Mouse (Mus musculus): ENCODE data around the gene Atp2b4. TPM values are rescaled to one million over a fixed set of nuclear protein-coding genes. Genes with fewer than 3 reads are reported as not detected.

The Atp2b4 gene
- total RNA-seq (2014; fragmentation: Nextera tagmentation): 274 and 278 TPM in 2 replicates
- 32.2 and 34.0 TPM in 2 replicates for total RNA-seq (2017)
- polyA plus RNA-seq (2012): 69.4 and 85.7 TPM in 2 replicates

- ATAC-seq (ENCODE audit: extremely low read depth, insufficient number of reproducible peaks, low FRiP score, poor library complexity, severe bottlenecking): peak; percentile 66
- peak within 1 kb of the TSS; percentile 78 for H3K4me3 ChIP-seq (ENCODE audit: low read depth, low read length)
- H3K27me3 ChIP-seq (ENCODE audit: insufficient read depth, low read length): no peaks in the 10 kb centered on the region
- TF ChIP-seq GATA2 (IDR thresholded peaks at IDR 0.05; ENCODE audit: borderline replicate concordance, low read depth, low read length) (no peak), TAL1 (conservative IDR thresholded peaks at IDR 0.05; ENCODE audit: low read depth, low read length) (no peak), GATA1 (IDR thresholded peaks at IDR 0.05; ENCODE audit: borderline replicate concordance, low read length) (no peak), POLR2AphosphoS5 (IDR thresholded peaks at IDR 0.05; ENCODE audit: insufficient replicate concordance, low read depth, low read length) (no peak)
- no peaks in the 10 kb centered on the region for H3K9me3 ChIP-seq (replicated peaks)
- peaks cover 92% of the 10 kb centered on the region for H3K4me1 ChIP-seq (ENCODE audit: insufficient read depth, low read depth, low read length)
- H3K36me3 ChIP-seq (replicated peaks): peaks cover 13% of the 10 kb centered on the region
- DNase-seq (ENCODE audit: low spot score): peak; percentile 97
Observed at GRCm38 (mm10) chr1:133800948-133801393, at the start of gene Atp2b4. Gene Atp2b4, minus strand, starts transcription at chr1:133801041.

- H3K4me3 ChIP-seq (ENCODE audit: low read depth, low read length): no peak overlapping the region
- H3K9me3 ChIP-seq (replicated peaks): peaks cover 4% of the 10 kb centered on the region
- ATAC-seq (ENCODE audit: extremely low read depth, insufficient number of reproducible peaks, low FRiP score, poor library complexity, severe bottlenecking): no peak
- peaks cover 38% of the 10 kb centered on the region for H3K27me3 ChIP-seq (ENCODE audit: insufficient read depth, low read length)
- TF ChIP-seq GATA1 (IDR thresholded peaks at IDR 0.05; ENCODE audit: borderline replicate concordance, low read length): no peak
- no peak for TF ChIP-seq GATA2 (IDR thresholded peaks at IDR 0.05; ENCODE audit: borderline replicate concordance, low read depth, low read length)
- TF ChIP-seq TAL1 (conservative IDR thresholded peaks at IDR 0.05; ENCODE audit: low read depth, low read length): no peak
- TF ChIP-seq CTCF (IDR thresholded peaks at IDR 0.05; ENCODE audit: low read depth, low read length): no peak
- TF ChIP-seq POLR2AphosphoS5 (IDR thresholded peaks at IDR 0.05; ENCODE audit: insufficient replicate concordance, low read depth, low read length): no peak
- no peak for DNase-seq (ENCODE audit: low spot score)
- H3K36me3 ChIP-seq (replicated peaks): no peaks in the 10 kb centered on the region
- peaks cover 52% of the 10 kb centered on the region for H3K4me1 ChIP-seq (ENCODE audit: insufficient read depth, low read depth, low read length)
Observed at GRCm38 (mm10) chr1:133844734-133845133, 43.9 kb upstream of the Atp2b4 start.

GRCm38 (mm10) chr1:133843900-133844299 is 43.1 kb upstream of the Atp2b4 start:
- TF ChIP-seq TAL1 (conservative IDR thresholded peaks at IDR 0.05; ENCODE audit: low read depth, low read length): no peak
- TF ChIP-seq POLR2AphosphoS5 (IDR thresholded peaks at IDR 0.05; ENCODE audit: insufficient replicate concordance, low read depth, low read length): no peak
- no peak for TF ChIP-seq GATA1 (IDR thresholded peaks at IDR 0.05; ENCODE audit: borderline replicate concordance, low read length)
- TF ChIP-seq CTCF (IDR thresholded peaks at IDR 0.05; ENCODE audit: low read depth, low read length): no peak
- TF ChIP-seq GATA2 (IDR thresholded peaks at IDR 0.05; ENCODE audit: borderline replicate concordance, low read depth, low read length): no peak
- H3K9me3 ChIP-seq (replicated peaks): peaks cover 4% of the 10 kb centered on the region
- H3K4me1 ChIP-seq (ENCODE audit: insufficient read depth, low read depth, low read length): peaks cover 52% of the 10 kb centered on the region
- no peak for ATAC-seq (ENCODE audit: extremely low read depth, insufficient number of reproducible peaks, low FRiP score, poor library complexity, severe bottlenecking)
- H3K36me3 ChIP-seq (replicated peaks): no peaks in the 10 kb centered on the region
- H3K27me3 ChIP-seq (ENCODE audit: insufficient read depth, low read length): peaks cover 38% of the 10 kb centered on the region
- DNase-seq (ENCODE audit: low spot score): no peak
- no peak overlapping the region for H3K4me3 ChIP-seq (ENCODE audit: low read depth, low read length)

- no peak overlapping the region for H3K4me3 ChIP-seq (ENCODE audit: low read depth, low read length)
- DNase-seq (ENCODE audit: low spot score): no peak
- peaks cover 38% of the 10 kb centered on the region for H3K27me3 ChIP-seq (ENCODE audit: insufficient read depth, low read length)
- ATAC-seq (ENCODE audit: extremely low read depth, insufficient number of reproducible peaks, low FRiP score, poor library complexity, severe bottlenecking): no peak
- no peaks in the 10 kb centered on the region for H3K36me3 ChIP-seq (replicated peaks)
- H3K4me1 ChIP-seq (ENCODE audit: insufficient read depth, low read depth, low read length): peaks cover 52% of the 10 kb centered on the region
- TF ChIP-seq GATA2 (IDR thresholded peaks at IDR 0.05; ENCODE audit: borderline replicate concordance, low read depth, low read length): no peak
- no peak for TF ChIP-seq GATA1 (IDR thresholded peaks at IDR 0.05; ENCODE audit: borderline replicate concordance, low read length)
- TF ChIP-seq TAL1 (conservative IDR thresholded peaks at IDR 0.05; ENCODE audit: low read depth, low read length): no peak
- no peak for TF ChIP-seq POLR2AphosphoS5 (IDR thresholded peaks at IDR 0.05; ENCODE audit: insufficient replicate concordance, low read depth, low read length)
- no peak for TF ChIP-seq CTCF (IDR thresholded peaks at IDR 0.05; ENCODE audit: low read depth, low read length)
- peaks cover 5% of the 10 kb centered on the region for H3K9me3 ChIP-seq (replicated peaks)
Observed at GRCm38 (mm10) chr1:133843370-133843769, 42.5 kb upstream of the Atp2b4 start.

GRCm38 (mm10) chr1:133842074-133842725 is 41.4 kb upstream of the Atp2b4 start:
- H3K9me3 ChIP-seq (replicated peaks): peaks cover 2% of the 10 kb centered on the region; the same call in 1 of the 2 replicates
- TF ChIP-seq CTCF (IDR thresholded peaks at IDR 0.05; ENCODE audit: low read depth, low read length) (no peak), GATA2 (IDR thresholded peaks at IDR 0.05; ENCODE audit: borderline replicate concordance, low read depth, low read length) (no peak), GATA1 (IDR thresholded peaks at IDR 0.05; ENCODE audit: borderline replicate concordance, low read length) (no peak), TAL1 (conservative IDR thresholded peaks at IDR 0.05; ENCODE audit: low read depth, low read length) (no peak), POLR2AphosphoS5 (IDR thresholded peaks at IDR 0.05; ENCODE audit: insufficient replicate concordance, low read depth, low read length) (no peak)
- ATAC-seq (ENCODE audit: extremely low read depth, insufficient number of reproducible peaks, low FRiP score, poor library complexity, severe bottlenecking) (no peak), DNase-seq (ENCODE audit: low spot score) (no peak)
- no peak overlapping the region for H3K4me3 ChIP-seq (ENCODE audit: low read depth, low read length)
- peaks cover 38% of the 10 kb centered on the region for H3K27me3 ChIP-seq (ENCODE audit: insufficient read depth, low read length)
- peaks cover 52% of the 10 kb centered on the region for H3K4me1 ChIP-seq (ENCODE audit: insufficient read depth, low read depth, low read length)
- no peaks in the 10 kb centered on the region for H3K36me3 ChIP-seq (replicated peaks)

- no peak for ATAC-seq (ENCODE audit: extremely low read depth, insufficient number of reproducible peaks, low FRiP score, poor library complexity, severe bottlenecking)
- Histone ChIP-seq H3K27me3 (ENCODE audit: insufficient read depth, low read length) (peaks cover 38% of the 10 kb centered on the region), H3K4me3 (ENCODE audit: low read depth, low read length) (no peak overlapping the region), H3K9me3 (replicated peaks) (peaks cover 2% of the 10 kb centered on the region; the same call in 1 of the 2 replicates), H3K36me3 (replicated peaks) (no peaks in the 10 kb centered on the region), H3K4me1 (ENCODE audit: insufficient read depth, low read depth, low read length) (peaks cover 49% of the 10 kb centered on the region)
- no peak for TF ChIP-seq CTCF (IDR thresholded peaks at IDR 0.05; ENCODE audit: low read depth, low read length)
- no peak for TF ChIP-seq POLR2AphosphoS5 (IDR thresholded peaks at IDR 0.05; ENCODE audit: insufficient replicate concordance, low read depth, low read length)
- no peak for TF ChIP-seq TAL1 (conservative IDR thresholded peaks at IDR 0.05; ENCODE audit: low read depth, low read length)
- TF ChIP-seq GATA1 (IDR thresholded peaks at IDR 0.05; ENCODE audit: borderline replicate concordance, low read length): no peak
- no peak for TF ChIP-seq GATA2 (IDR thresholded peaks at IDR 0.05; ENCODE audit: borderline replicate concordance, low read depth, low read length)
- DNase-seq (ENCODE audit: low spot score): no peak
Observed at GRCm38 (mm10) chr1:133841171-133841926, 40.5 kb upstream of the Atp2b4 start.

Measured in G1E (cell line).